Mouse (Mus musculus): ENCODE data around the gene Topaz1. TPM values are rescaled to one million over a fixed set of nuclear protein-coding genes. Genes with fewer than 3 reads are reported as not detected.

The Topaz1 gene
- polyA plus RNA-seq, 1 experiment from 2014 or later = not detected

Other genes with a start within 250 kb of the Topaz1 start
- 7.7 and 8.5 TPM in 2 replicates for gene Tcaim, start 58.2 kb downstream of the Topaz1 start, polyA plus RNA-seq (2015; fragmentation: Nextera tagmentation; extraction: Ambion mirVana)
- 0.53 and 0.66 TPM in 2 replicates for gene Gm35549, start 96.7 kb downstream of the Topaz1 start, polyA plus RNA-seq (2015; fragmentation: Nextera tagmentation; extraction: Ambion mirVana)
- gene Zfp445, start 118.7 kb downstream of the Topaz1 start, polyA plus RNA-seq (2015; fragmentation: Nextera tagmentation; extraction: Ambion mirVana) = 96.3 and 96.8 TPM in 2 replicates
- gene Zkscan7, start 138.3 kb downstream of the Topaz1 start, polyA plus RNA-seq (2015; fragmentation: Nextera tagmentation; extraction: Ambion mirVana) = 3.3 and 4.5 TPM in 2 replicates
- gene Zfp105, start 175.7 kb downstream of the Topaz1 start, polyA plus RNA-seq (2015; fragmentation: Nextera tagmentation; extraction: Ambion mirVana) = 18.3 and 19.5 TPM in 2 replicates
- gene 1110059G10Rik, start 203.7 kb downstream of the Topaz1 start, polyA plus RNA-seq (2015; fragmentation: Nextera tagmentation; extraction: Ambion mirVana) = 24.0 and 32.8 TPM in 2 replicates
- 13.4 and 17.4 TPM in 2 replicates for gene Kif15, start 203.7 kb downstream of the Topaz1 start, polyA plus RNA-seq (2015; fragmentation: Nextera tagmentation; extraction: Ambion mirVana)